Mouse (Mus musculus): ENCODE data around the gene Lacc1.

DNA sequence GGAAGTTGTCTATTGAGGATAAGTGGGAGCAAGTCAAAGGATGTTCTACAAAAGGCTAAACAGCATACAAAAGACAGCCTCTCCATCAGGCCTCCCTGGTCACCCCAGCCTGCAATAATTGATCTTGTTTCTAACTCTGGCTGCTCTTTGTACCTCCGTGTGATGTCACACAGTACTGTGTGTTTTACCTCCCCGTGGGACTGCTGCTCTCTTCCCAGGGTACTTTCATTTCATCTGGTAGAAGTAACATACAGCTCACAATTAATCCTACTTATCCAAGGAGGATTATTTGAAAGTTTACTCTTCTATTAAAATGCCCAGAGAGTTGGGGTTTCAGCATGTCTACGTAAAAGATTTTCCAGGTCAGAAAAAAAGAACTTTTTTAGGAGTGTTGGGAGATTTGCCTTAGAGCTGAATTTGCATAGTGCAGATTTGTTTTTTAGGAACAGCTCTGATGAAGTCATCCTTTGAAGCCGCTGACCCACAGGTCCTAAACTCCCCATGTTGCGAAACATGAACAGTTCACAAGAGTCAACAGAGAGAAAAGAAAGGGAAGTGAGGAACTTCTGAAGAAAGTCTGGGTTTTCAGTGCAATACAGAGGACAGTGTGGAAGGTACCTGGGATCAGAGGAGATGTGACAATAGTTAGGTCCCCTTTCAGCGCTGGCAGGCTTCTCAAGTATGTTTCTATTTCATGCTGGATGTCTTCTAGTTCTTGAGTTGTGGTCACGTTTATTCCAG lies 2.4 kb downstream of the Lacc1 start:
- no peak for TF ChIP-seq CTCF (IDR thresholded peaks at IDR 0.05; ENCODE audit: low read depth, low read length)
- no peak for TF ChIP-seq POLR2A (IDR thresholded peaks at IDR 0.05; ENCODE audit: borderline replicate concordance, low read depth, low read length)
